Mouse (Mus musculus) liver, embryonic 14.5 days (tissue): ENCODE results near the gene Gm49395.

ENCODE experiments used
- CTCF ChIP-seq: IDR thresholded peaks from 2 replicates; pipeline ENCODE4 v1.5.1; 2016; ENCODE audit warnings: antibody characterized with exemption, low read depth, control low read depth
- EP300 ChIP-seq: IDR thresholded peaks from 2 replicates; pipeline ENCODE4 v1.6.1; 2016; ENCODE audit warnings: antibody characterized with exemption, low read depth

DNA sequence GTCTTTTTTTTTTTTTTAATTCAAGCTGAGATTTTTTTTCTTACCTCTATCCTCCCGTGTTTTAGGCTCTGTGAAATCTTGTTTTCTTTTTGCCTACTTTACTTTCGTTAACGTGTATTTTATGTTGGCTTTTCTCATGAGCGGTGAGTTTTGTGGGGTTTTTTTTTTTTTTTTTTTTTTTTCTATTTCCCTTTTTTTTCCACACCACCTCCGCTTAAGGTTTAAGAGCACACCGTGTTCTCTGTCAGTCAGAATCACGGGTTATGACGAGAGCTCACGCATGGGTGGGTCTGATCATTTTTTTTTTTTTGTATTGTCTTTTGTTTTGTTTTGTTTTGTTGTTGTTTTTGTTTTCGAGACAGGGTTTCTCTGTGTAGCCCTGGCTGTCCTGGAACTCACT, 103.6 kb downstream of the Gm49395 start:
- TF ChIP-seq EP300 = no peak
- TF ChIP-seq CTCF = no peak
